Mouse (Mus musculus) forebrain, embryonic 12.5 days (tissue): ENCODE data around the gene Ptprd. TPM values are rescaled to one million over a fixed set of nuclear protein-coding genes. Genes with fewer than 3 reads are reported as not detected.

Source experiments
- ATAC-seq: fragments of 200-750 bp; cut with Nextera tagmentation; 2 replicates; pipeline ENCODE4 v1.8.0; 2017; ENCODE audit warnings: moderate TSS enrichment; ENCODE audit not compliant: low FRiP score
- H3K27ac ChIP-seq: fragments of 300-500 bp; sonication (generic); 2 replicates; pipeline ENCODE4 v1.5.1; 2016; ENCODE audit warnings: mild to moderate bottlenecking
- H3K27me3 ChIP-seq: fragments of 300-500 bp; sonication (generic); 2 replicates; pipeline ENCODE4 v1.6.1; 2016; ENCODE audit warnings: mild to moderate bottlenecking
- H3K36me3 ChIP-seq: fragments of 300-500 bp; sonication (generic); replicated peaks from 2 replicates; pipeline ENCODE4 v1.6.1; 2016; ENCODE audit warnings: mild to moderate bottlenecking
- H3K4me1 ChIP-seq: fragments of 300-500 bp; sonication (generic); 2 replicates; pipeline ENCODE4 v1.6.1; 2016
- H3K4me2 ChIP-seq: fragments of 300-500 bp; sonication (generic); 2 replicates; pipeline ENCODE4 v1.6.1; 2016; ENCODE audit warnings: mild to moderate bottlenecking, moderate library complexity
- H3K4me3 ChIP-seq: fragments of 300-500 bp; sonication (generic); replicated peaks from 2 replicates; pipeline ENCODE4 v1.5.1; 2016; ENCODE audit warnings: mild to moderate bottlenecking
- H3K9ac ChIP-seq: fragments of 300-500 bp; sonication (generic); 2 replicates; pipeline ENCODE4 v1.6.1; 2016; ENCODE audit warnings: mild to moderate bottlenecking
- H3K9me3 ChIP-seq: fragments of 300-500 bp; sonication (generic); 2 replicates; pipeline ENCODE4 v1.6.1; 2016
- WGBS: fragments of 180-500 bp; shearing (Covaris S2); methylation state at CpG from one replicate; pipeline ENCODE4 v1.1.7; 2016; 5-methylcytosine and 5-hydroxymethylcytosine counted together
- polyA plus RNA-seq: library from polyadenylated mRNA; unstranded; fragments of >200 nt; fragmentation: Nextera tagmentation; extraction: Ambion mirVana; gene quantifications from 2 replicates; pipeline ENCODE4 v1.2.1, GENCODE M21; 2016

Gene Ptprd
- polyA plus RNA-seq, 1 experiment from 2014 or later = 52.0 TPM

- no peaks in the 10 kb centered on the region for H3K27me3 ChIP-seq
- H3K9ac ChIP-seq = no peak overlapping the region
- H3K4me2 ChIP-seq = no peak overlapping the region
- no peaks in the 10 kb centered on the region for H3K9me3 ChIP-seq
- ATAC-seq = 0 out of 2 replicates have a peak, but pooled peaks have one; percentile 23
- peaks cover 7% of the 10 kb centered on the region; the same call in 1 of the 2 replicates for H3K4me1 ChIP-seq
- no peak overlapping the region for H3K27ac ChIP-seq
- H3K4me3 ChIP-seq = no peak overlapping the region
- WGBS = 29% methylated on average over 4 of the region's 4 CpGs
- no peaks in the 10 kb centered on the region for H3K36me3 ChIP-seq
These were observed 2215.9 kb downstream of the Ptprd start for GRCm38 (mm10) chr4:75995841-75996240.

- H3K27ac ChIP-seq = no peak overlapping the region
- ATAC-seq = no peak
- no peak overlapping the region for H3K4me2 ChIP-seq
- H3K9ac ChIP-seq = no peak overlapping the region
- H3K9me3 ChIP-seq = no peaks in the 10 kb centered on the region
- H3K4me3 ChIP-seq = no peak overlapping the region
- WGBS = 28% methylated on average over 4 of the region's 4 CpGs
- H3K27me3 ChIP-seq = no peaks in the 10 kb centered on the region
- no peaks in the 10 kb centered on the region for H3K36me3 ChIP-seq
- peaks cover 7% of the 10 kb centered on the region; the same call in 1 of the 2 replicates for H3K4me1 ChIP-seq
These were observed 2217.2 kb downstream of the Ptprd start for GRCm38 (mm10) chr4:75994576-75994975.

DNA sequence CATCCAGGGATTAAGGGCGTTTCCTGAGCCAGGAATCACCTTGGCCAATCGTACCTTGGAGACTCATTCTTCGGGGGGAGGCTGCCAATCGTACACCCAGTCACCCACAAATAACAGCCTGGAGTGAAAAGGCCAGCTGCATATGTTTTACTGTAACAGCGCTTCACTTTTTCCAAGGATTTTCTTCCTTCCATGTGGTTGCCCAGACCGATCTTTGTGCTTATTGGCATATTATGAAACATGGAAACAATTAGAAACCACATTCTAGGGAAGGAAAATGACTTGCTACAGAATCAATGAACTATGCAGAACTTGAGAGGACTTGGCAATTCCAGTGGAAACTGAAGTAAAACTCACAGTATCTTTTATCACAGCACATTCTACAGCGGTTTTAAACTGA lies 2218.7 kb downstream of the Ptprd start:
- Histone ChIP-seq H3K4me1 (peaks cover 7% of the 10 kb centered on the region; the same call in 1 of the 2 replicates), H3K9ac (no peak overlapping the region), H3K27ac (no peak overlapping the region), H3K4me3 (no peak overlapping the region), H3K4me2 (no peak overlapping the region), H3K9me3 (no peaks in the 10 kb centered on the region), H3K36me3 (no peaks in the 10 kb centered on the region), H3K27me3 (no peaks in the 10 kb centered on the region)
- no peak for ATAC-seq
- WGBS = 91% methylated on average over 7 of the region's 7 CpGs

DNA sequence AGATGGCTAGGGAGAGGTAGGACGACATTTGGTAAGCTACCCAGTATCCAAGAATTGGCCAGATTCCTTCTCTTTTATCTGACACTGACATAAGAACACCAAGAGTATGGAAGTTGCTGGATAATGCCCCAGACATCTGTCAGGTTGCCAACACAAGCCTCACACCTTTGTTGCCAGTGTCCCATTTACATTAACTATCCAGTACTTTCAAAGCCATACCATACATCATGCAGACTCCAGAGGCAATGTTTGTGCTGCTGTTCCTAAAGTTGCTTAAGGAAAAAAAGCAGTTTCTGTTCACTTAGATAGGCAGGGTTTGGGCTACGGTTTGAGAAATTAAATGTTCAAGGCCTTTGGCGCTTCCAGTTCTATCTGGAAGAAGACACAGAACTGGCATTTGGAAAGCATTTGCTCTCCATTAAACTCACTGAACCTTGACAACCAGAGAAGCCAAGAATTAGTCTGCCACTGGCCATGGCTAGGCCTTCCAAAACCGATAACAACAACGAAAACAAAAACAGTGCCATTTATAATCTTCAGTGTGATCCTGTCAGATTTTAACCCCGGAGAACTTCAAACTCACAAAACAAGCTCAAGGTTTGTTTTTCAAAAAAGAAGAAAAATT lies 2220.0 kb downstream of the Ptprd start:
- H3K4me1 ChIP-seq = peaks cover 7% of the 10 kb centered on the region; the same call in 1 of the 2 replicates
- WGBS = 91% methylated on average over 6 of the region's 6 CpGs
- H3K27ac ChIP-seq = no peak overlapping the region
- H3K9ac ChIP-seq = no peak overlapping the region
- no peak overlapping the region for H3K4me2 ChIP-seq
- no peaks in the 10 kb centered on the region for H3K36me3 ChIP-seq
- H3K27me3 ChIP-seq = no peaks in the 10 kb centered on the region
- H3K4me3 ChIP-seq = no peak overlapping the region
- no peak for ATAC-seq
- no peaks in the 10 kb centered on the region for H3K9me3 ChIP-seq

DNA sequence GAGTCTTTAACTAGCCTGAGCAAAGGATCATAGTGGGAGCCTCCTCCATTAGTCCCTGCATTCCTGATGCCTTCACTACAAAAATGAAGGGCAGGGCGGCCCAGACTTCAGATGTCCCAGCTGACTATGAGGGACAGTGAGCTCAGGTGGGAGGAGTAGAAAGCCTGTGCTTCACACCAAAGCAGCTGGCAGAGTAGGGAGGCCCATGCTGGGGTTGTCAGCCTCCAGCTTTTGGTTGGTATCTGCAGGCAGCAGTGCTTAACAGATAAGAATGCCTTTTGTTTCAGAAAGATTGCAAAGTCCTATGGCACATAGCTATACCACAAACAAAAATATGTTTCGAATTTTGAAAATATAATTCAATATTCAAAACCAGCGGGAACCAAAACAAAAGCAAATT lies 2237.0 kb downstream of the Ptprd start:
- 80% methylated on average over 3 of the region's 3 CpGs for WGBS
- no peaks in the 10 kb centered on the region for H3K9me3 ChIP-seq
- no peaks in the 10 kb centered on the region for H3K27me3 ChIP-seq
- H3K9ac ChIP-seq = no peak overlapping the region
- no peak overlapping the region for H3K27ac ChIP-seq
- H3K4me3 ChIP-seq = no peak overlapping the region
- no peaks in the 10 kb centered on the region for H3K4me1 ChIP-seq
- ATAC-seq = no peak
- no peak overlapping the region for H3K4me2 ChIP-seq
- no peaks in the 10 kb centered on the region for H3K36me3 ChIP-seq

DNA sequence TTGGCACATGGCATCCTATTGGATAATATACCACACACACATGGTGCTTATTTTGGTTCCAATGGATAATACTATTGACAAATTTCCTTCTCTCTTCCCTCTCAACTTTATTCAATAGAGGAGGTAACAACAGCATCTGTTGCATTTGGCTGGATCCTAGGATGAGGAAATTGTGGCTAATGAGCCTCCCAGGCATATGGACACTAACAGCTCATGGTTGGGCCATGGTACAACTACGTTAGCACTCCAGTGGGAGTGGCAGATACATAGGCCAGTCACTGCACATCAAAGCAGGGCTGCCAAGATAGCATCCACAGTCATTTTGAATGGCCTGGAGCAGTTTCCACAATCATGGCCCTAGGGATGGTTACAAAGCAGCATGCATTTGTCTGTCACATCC lies 2238.4 kb downstream of the Ptprd start:
- Histone ChIP-seq H3K36me3 (no peaks in the 10 kb centered on the region), H3K4me3 (no peak overlapping the region), H3K27ac (no peak overlapping the region), H3K9me3 (no peaks in the 10 kb centered on the region), H3K4me1 (no peaks in the 10 kb centered on the region), H3K9ac (no peak overlapping the region), H3K27me3 (no peaks in the 10 kb centered on the region), H3K4me2 (no peak overlapping the region)
- 67% methylated on average over 1 of the region's 1 CpGs for WGBS
- ATAC-seq = no peak

DNA sequence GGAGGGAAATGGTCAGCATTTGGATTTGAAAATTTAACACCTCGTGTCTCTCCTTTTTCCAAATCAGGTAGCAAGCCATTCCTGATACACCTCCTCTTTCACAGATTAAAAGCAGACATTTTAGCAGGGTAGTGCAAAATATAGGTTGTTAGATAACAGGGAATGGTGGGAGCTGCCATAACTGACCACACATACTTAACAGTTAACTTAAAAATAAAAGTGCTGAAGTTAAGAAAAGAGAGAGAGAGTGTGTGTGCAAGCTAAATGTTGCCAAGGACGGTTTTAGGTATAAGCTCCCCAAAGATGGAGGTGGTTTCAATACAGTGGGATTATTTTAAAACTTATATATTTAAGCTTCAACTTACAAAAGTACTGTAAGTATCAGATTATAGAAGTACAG lies 2241.8 kb downstream of the Ptprd start:
- Histone ChIP-seq H3K36me3 (no peaks in the 10 kb centered on the region), H3K27me3 (no peaks in the 10 kb centered on the region), H3K27ac (no peak overlapping the region), H3K9me3 (no peaks in the 10 kb centered on the region), H3K4me1 (no peaks in the 10 kb centered on the region), H3K4me2 (no peak overlapping the region), H3K9ac (no peak overlapping the region), H3K4me3 (no peak overlapping the region)
- ATAC-seq = no peak
- 83% methylated on average over 2 of the region's 2 CpGs for WGBS

GRCm38 (mm10) chr4:75968618-75969017 lies 2243.1 kb downstream of the Ptprd start:
- H3K27ac ChIP-seq = no peak overlapping the region
- no peaks in the 10 kb centered on the region for H3K36me3 ChIP-seq
- WGBS = 77% methylated on average over 2 of the region's 2 CpGs
- ATAC-seq = no peak
- no peak overlapping the region for H3K9ac ChIP-seq
- H3K4me2 ChIP-seq = no peak overlapping the region
- no peaks in the 10 kb centered on the region for H3K4me1 ChIP-seq
- H3K27me3 ChIP-seq = no peaks in the 10 kb centered on the region
- no peaks in the 10 kb centered on the region for H3K9me3 ChIP-seq
- no peak overlapping the region for H3K4me3 ChIP-seq

GRCm38 (mm10) chr4:75965810-75966209 lies 2246.0 kb downstream of the Ptprd start:
- H3K4me3 ChIP-seq = no peak overlapping the region
- H3K4me1 ChIP-seq = no peaks in the 10 kb centered on the region
- H3K36me3 ChIP-seq = no peaks in the 10 kb centered on the region
- H3K4me2 ChIP-seq = no peak overlapping the region
- ATAC-seq = no peak
- WGBS = 80% methylated on average over 3 of the region's 3 CpGs
- H3K9me3 ChIP-seq = no peaks in the 10 kb centered on the region
- no peak overlapping the region for H3K27ac ChIP-seq
- H3K27me3 ChIP-seq = no peaks in the 10 kb centered on the region
- H3K9ac ChIP-seq = no peak overlapping the region

DNA sequence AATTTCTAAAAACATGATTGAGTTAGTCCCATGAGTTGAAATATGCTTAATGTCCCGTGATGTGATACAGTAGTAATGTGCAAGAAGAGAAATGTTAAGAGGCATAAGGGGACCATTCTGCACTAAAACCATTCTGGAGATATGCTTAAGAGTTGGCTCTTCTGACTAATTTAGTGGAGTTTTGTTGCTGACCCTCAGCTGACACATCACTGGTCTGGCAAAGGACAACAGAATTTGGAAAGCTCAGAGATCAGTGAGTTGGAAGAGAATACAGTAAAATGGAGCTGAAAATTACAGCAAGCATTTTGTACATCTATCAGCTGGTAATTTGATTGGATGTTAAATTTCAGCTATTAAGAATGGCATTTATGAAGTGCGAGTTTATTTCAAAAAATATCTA lies 2248.8 kb downstream of the Ptprd start:
- Histone ChIP-seq H3K4me2 (no peak overlapping the region), H3K4me1 (no peaks in the 10 kb centered on the region), H3K27me3 (no peaks in the 10 kb centered on the region), H3K9me3 (no peaks in the 10 kb centered on the region), H3K36me3 (no peaks in the 10 kb centered on the region), H3K9ac (no peak overlapping the region), H3K27ac (no peak overlapping the region), H3K4me3 (no peak overlapping the region)
- no peak for ATAC-seq
- WGBS = 92% methylated on average over 2 of the region's 2 CpGs

DNA sequence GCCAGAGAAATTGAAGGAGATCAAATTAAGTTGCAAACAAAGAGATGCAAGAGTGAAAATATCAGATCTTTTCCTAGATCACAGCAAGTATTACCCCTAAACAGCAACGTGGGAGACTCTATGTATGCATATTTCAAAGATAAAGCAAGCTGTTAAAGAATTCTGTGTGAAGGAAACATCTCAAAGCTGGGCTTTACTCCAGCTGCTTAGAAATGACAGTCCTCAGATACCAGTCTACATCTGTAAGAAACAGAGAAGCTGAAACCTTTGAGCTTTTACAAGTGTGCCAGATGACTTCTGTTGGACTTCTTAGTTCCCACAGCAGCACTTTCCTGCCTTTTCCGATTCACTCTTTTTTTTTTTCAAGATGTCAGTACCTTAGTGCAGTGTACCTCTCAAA lies 2249.9 kb downstream of the Ptprd start:
- Histone ChIP-seq H3K9ac (no peak overlapping the region), H3K9me3 (no peaks in the 10 kb centered on the region), H3K4me3 (no peak overlapping the region), H3K4me1 (no peaks in the 10 kb centered on the region), H3K27ac (no peak overlapping the region), H3K36me3 (no peaks in the 10 kb centered on the region), H3K4me2 (no peak overlapping the region), H3K27me3 (no peaks in the 10 kb centered on the region)
- ATAC-seq = no peak
- 79% methylated on average over 2 of the region's 2 CpGs for WGBS

DNA sequence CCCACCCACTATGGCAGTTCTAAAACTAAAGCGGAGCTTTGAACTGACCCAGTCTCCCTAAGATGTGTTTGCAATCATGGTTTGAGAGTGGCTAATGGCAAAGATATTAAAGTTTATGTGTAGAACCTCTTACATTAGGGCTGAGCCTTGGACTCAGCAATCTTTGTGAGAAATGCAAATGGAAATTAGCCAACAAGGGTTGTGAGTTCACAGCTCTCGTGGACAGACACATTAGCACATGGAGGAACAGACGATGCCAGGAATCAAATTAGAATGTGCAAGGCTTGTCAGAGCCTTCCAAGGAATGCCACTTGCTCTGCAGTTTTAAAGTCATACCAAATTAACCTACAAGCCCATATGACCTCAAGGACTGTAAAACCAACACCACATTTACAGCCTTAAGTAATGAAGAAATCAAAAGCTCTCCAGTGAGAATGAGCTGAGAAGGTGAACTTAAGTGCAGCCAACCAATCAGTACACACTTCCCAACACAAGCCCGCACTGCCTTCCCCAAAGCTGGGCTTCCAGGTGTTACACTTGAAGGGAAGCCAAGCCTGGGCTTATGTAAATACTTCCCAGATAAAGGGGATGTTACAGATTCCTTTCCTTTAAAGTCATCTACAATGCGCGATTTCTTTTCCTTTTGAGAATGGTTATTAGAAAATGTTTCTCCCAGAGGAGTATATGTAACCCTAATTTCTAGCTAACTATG lies 2258.3 kb downstream of the Ptprd start:
- Histone ChIP-seq H3K4me1 (no peaks in the 10 kb centered on the region), H3K9ac (no peak overlapping the region), H3K27ac (no peak overlapping the region), H3K27me3 (no peaks in the 10 kb centered on the region), H3K4me3 (no peak overlapping the region), H3K4me2 (no peak overlapping the region), H3K36me3 (no peaks in the 10 kb centered on the region), H3K9me3 (no peaks in the 10 kb centered on the region)
- 82% methylated on average over 6 of the region's 6 CpGs for WGBS
- ATAC-seq = no peak

DNA sequence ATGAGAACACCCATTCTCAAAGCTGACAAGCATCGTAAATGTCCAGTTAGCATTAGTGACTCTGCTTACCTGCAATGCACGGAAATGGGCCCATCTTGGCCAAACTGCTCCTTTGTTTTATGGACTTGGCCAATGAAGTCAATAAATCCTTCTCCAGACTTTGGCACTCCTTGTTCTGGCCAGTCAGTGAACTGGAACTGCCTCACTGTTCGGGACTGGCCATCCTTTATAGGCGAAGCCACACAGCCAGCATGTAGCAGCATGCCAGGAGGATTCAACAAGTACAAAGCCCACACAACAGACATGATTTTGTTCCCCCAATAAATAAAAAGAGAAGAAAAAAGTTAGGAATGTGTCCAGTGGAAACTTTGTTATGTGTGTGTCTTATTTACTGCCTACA lies 2261.2 kb downstream of the Ptprd start:
- H3K4me3 ChIP-seq = no peak overlapping the region
- no peaks in the 10 kb centered on the region for H3K9me3 ChIP-seq
- no peak overlapping the region for H3K9ac ChIP-seq
- no peaks in the 10 kb centered on the region for H3K27me3 ChIP-seq
- H3K4me1 ChIP-seq = no peaks in the 10 kb centered on the region
- H3K27ac ChIP-seq = no peak overlapping the region
- ATAC-seq = no peak
- no peaks in the 10 kb centered on the region for H3K36me3 ChIP-seq
- WGBS = 86% methylated on average over 4 of the region's 4 CpGs
- no peak overlapping the region for H3K4me2 ChIP-seq
